Mouse (Mus musculus): ENCODE measurements at regions not wholly inside any gene's neighbourhood (a gene's known extent, or its start where the extent isn't known, plus 50 kb on each side); places are given as distances from the start of the nearest gene placed in this dataset.
"Not testable (repeated sequence)": the region's sequence is repeated elsewhere in the genome, so short reads cannot be mapped to it uniquely, and the experiment has no call there.

GRCm38 (mm10) chr13:4858341-4858740 is 249.4 kb upstream of the Akr1e1 start:
- no peak for DNase-seq

GRCm38 (mm10) chr13:4839481-4839880 is 230.5 kb upstream of the Akr1e1 start:
- not testable (repeated sequence) for DNase-seq

GRCm38 (mm10) chr13:4826756-4827155 is 217.8 kb upstream of the Akr1e1 start:
- no peak for DNase-seq

- not testable (repeated sequence) for DNase-seq
Measured at GRCm38 (mm10) chr13:4825749-4826148, 216.8 kb upstream of the Akr1e1 start.

GRCm38 (mm10) chr13:4806876-4807275 is 197.9 kb upstream of the Akr1e1 start:
- no peak for DNase-seq

GRCm38 (mm10) chr13:4800666-4801065 is 191.7 kb upstream of the Akr1e1 start:
- DNase-seq, result no peak

- no peak for DNase-seq
Measured at GRCm38 (mm10) chr13:4791139-4791538, 182.2 kb upstream of the Akr1e1 start.

GRCm38 (mm10) chr13:4790414-4790813 is 181.4 kb upstream of the Akr1e1 start:
- DNase-seq, result no peak

GRCm38 (mm10) chr13:4783290-4783689 is 174.3 kb upstream of the Akr1e1 start:
- DNase-seq, result no peak

GRCm38 (mm10) chr13:4778264-4778823 is 169.4 kb upstream of the Akr1e1 start:
- DNase-seq, result not testable (repeated sequence)

GRCm38 (mm10) chr13:4776855-4777254 is 167.9 kb upstream of the Akr1e1 start:
- DNase-seq, result peak; percentile 37

GRCm38 (mm10) chr13:4772324-4772723 is 163.3 kb upstream of the Akr1e1 start:
- DNase-seq, result no peak

- DNase-seq, result peak; percentile 4
Measured at GRCm38 (mm10) chr13:4771120-4772075, 162.4 kb upstream of the Akr1e1 start.

- no peak for DNase-seq
Measured at GRCm38 (mm10) chr13:4759965-4760364, 151.0 kb upstream of the Akr1e1 start.

- DNase-seq, result no peak
Measured at GRCm38 (mm10) chr13:4756529-4756928, 147.6 kb upstream of the Akr1e1 start.

GRCm38 (mm10) chr13:4742930-4743329 is 134.0 kb upstream of the Akr1e1 start:
- no peak for DNase-seq

GRCm38 (mm10) chr13:4716299-4716698 is 107.3 kb upstream of the Akr1e1 start:
- DNase-seq, result not testable (repeated sequence)

GRCm38 (mm10) chr13:4714724-4715123 is 105.8 kb upstream of the Akr1e1 start:
- DNase-seq, result no peak

GRCm38 (mm10) chr13:4712698-4713097 is 103.7 kb upstream of the Akr1e1 start:
- no peak for DNase-seq

GRCm38 (mm10) chr13:4699591-4699990 is 90.6 kb upstream of the Akr1e1 start:
- DNase-seq, result not testable (repeated sequence)

GRCm38 (mm10) chr13:4666375-4667140 is 57.6 kb upstream of the Akr1e1 start:
- peak; percentile 68 for DNase-seq

GRCm38 (mm10) chr13:4663390-4663789 is 54.4 kb upstream of the Akr1e1 start:
- no peak for DNase-seq

GRCm38 (mm10) chr13:4662336-4663101 is 53.5 kb upstream of the Akr1e1 start:
- no peak for DNase-seq

All from thymus, postnatal 4 days (tissue).